Mouse (Mus musculus) c-Kit-positive CD71-positive TER-119-positive erythroid progenitor cells, embryonic 14.5 days (primary cell): Measurements from ENCODE around the gene Olfr149.
"Not testable (repeated sequence)": the region's sequence is repeated elsewhere in the genome, so short reads cannot be mapped to it uniquely, and the experiment has no call there.

Experiments
- DNase-seq: peaks from one replicate; pipeline ENCODE4 v3.0.0-alpha.2; 2013; ENCODE audit warnings: low spot score

Gene Olfr149

GRCm38 (mm10) chr9:39707017-39707416 lies at the start of gene Olfr149:
Gene Olfr149 (minus strand): TSS chr9:39707117.
- DNase-seq, result no peak

- DNase-seq, result no peak
Measured at GRCm38 (mm10) chr9:39746428-39746827, 39.5 kb upstream of the Olfr149 start.

- DNase-seq, result no peak
Measured at GRCm38 (mm10) chr9:39745949-39746348, 39.0 kb upstream of the Olfr149 start, which contains the start of gene Olfr967. Gene Olfr967 (plus strand): TSS chr9:39746249.

GRCm38 (mm10) chr9:39740741-39741140 lies 33.8 kb upstream of the Olfr149 start:
- DNase-seq, result no peak

GRCm38 (mm10) chr9:39730678-39731077 lies 23.8 kb upstream of the Olfr149 start, which contains the start of gene Olfr150:
Gene Olfr150 (plus strand): TSS chr9:39730978.
- no peak for DNase-seq

GRCm38 (mm10) chr9:39711053-39711452 lies 4.1 kb upstream of the Olfr149 start, which contains the start of gene Olfr965:
Gene Olfr965 (plus strand): TSS chr9:39711353.
- DNase-seq, result no peak

- DNase-seq, result no peak
Measured at GRCm38 (mm10) chr9:39708958-39709357, 2.0 kb upstream of the Olfr149 start.

- DNase-seq, result not testable (repeated sequence)
Measured at GRCm38 (mm10) chr9:39701123-39701522, 5.8 kb downstream of the Olfr149 start.

- no peak for DNase-seq
Measured at GRCm38 (mm10) chr9:39679280-39679679, 27.6 kb downstream of the Olfr149 start.

- DNase-seq, result no peak
Measured at GRCm38 (mm10) chr9:39678557-39678956, 28.4 kb downstream of the Olfr149 start.

- DNase-seq, result no peak
Measured at GRCm38 (mm10) chr9:39674820-39675219, 32.1 kb downstream of the Olfr149 start.

GRCm38 (mm10) chr9:39669723-39670122 lies 37.2 kb downstream of the Olfr149 start:
- DNase-seq, result no peak

- no peak for DNase-seq
Measured at GRCm38 (mm10) chr9:39666905-39667304, 40.0 kb downstream of the Olfr149 start, which contains the start of gene Olfr963. Gene Olfr963 (plus strand): TSS chr9:39667205.

GRCm38 (mm10) chr9:39654756-39655396 lies 52.0 kb downstream of the Olfr149 start:
- no peak for DNase-seq
